19 mouse cellular contexts compared by ENCODE assay signal in the genomic region with DNA sequence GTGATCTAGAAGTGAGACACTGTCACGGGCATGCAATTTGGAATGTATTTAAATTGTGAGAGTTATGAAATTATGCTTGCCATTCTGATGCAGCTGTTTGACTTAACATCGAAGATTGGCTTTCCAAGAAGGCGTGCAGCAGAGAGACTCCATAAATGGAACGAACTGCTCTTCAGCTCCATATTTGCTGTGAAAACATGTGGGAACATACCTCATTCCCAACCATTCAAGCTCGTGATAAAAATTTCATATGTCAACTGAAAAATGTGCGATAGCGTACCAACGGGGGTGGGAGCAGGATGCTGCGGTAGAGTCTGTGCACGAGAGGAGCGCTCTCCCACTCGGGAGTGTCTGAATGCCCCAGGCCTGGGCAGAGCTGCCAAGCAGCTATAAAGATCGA.
DNase-seq lines count a peak whose midpoint lies in the region; ATAC-seq lines count a peak whose summit lies in the region.
"Had no signal": no experiment of that assay in that cellular context is flagged by ENCODE, and none has a peak within 500 bp of the region (broad histone marks: within the 10 kb centered on the region; RNA-seq: fewer than 3 reads in every experiment).

No protein-coding gene starts in this region.

- intact Hi-C loops in left cerebral cortex, postnatal 25 days (cut with DNase I): no loop called here
- intact Hi-C loops in left cerebral cortex, postnatal 10 days (cut with DNase I): no loop called here

- DNase-seq in frontal cortex, postnatal 25 days (ENCODE audit: low spot score in 2 of 2): no peak
- peak; percentile 40 to 80 for DNase-seq in left cerebral cortex, postnatal 25 days (ENCODE audit: low spot score in 2 of 2)
- DNase-seq in left cerebral cortex, postnatal 10 days (ENCODE audit: extremely low spot score in 1 of 2, low spot score in 2 of 2): no peak
- peak; percentile 71 for DNase-seq in brain, adult 2 months (ENCODE audit: low read depth, low spot score)
- peak; percentile 74 for DNase-seq in telencephalon, adult 2 months (ENCODE audit: low read depth, low spot score)
- DNase-seq in adrenal gland, postnatal 25 days: no peak
- DNase-seq: adrenal gland, adult 2 months; adrenal gland, postnatal 10 days; adrenal gland, postnatal 36 days; cerebellum, adult 11 months; cerebellum, adult 18-20 months; cerebellum, adult 8-10 months; cerebellum, adult 9-11 months; cerebellum, postnatal 14 days; cerebellum, postnatal 36 days; embryo, embryonic 11 days had no signal

- peak; percentile 84 for ATAC-seq in frontal cortex, adult (ENCODE audit: low TSS enrichment)
- ATAC-seq: forebrain, embryonic 13.5 days; forebrain, embryonic 16.5 days had no signal

Comparison
In these comparisons a context has a peak if more than half of its experiments do, and no peak if none do; other contexts are left out.
1. DNase-seq: peak in left cerebral cortex, postnatal 25 days (2 of 2), brain, adult 2 months (single experiment) and telencephalon, adult 2 months (single experiment); none in frontal cortex, postnatal 25 days (0 of 2), left cerebral cortex, postnatal 10 days (0 of 2) and adrenal gland, postnatal 25 days (single experiment).